ENCODE assay signal across 20 mouse cellular contexts in the genomic region with DNA sequence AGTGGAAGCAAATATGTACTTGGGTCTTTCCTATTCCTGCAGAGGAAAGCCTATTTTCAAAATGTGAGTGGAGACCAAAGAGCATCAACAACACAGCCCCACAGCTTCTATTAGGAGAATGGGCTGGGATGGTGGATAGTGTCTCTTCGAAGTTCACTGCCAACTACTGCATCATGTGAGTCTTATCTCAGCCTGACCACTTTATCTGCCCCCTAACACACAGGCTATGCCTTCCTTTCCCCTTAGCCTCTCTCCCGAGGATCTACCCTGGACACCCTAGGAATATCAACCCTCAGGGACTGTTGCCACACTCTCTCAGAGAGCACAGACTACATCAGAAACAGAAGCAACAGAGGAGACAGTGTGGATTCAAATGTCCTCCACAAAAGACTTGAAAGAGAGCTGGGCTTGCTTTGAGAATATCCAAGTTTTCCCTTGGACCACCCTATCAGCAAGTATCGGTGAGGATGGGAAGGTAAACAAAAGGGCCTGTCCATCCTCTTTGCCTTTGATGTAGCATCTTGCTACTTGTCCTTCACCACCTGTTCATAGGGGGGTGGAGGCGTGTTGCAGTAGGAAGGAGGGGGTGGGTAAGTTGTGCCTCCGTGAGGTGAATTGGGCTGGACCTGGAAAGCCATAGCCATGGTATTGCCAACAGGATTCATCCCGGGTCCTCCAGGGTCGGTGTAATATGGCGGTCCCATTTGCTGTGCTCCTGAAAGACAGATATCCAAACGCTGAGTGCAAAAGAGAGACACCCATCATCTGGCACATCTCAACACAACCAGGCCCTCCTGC. TPM values are rescaled to one million over a fixed set of nuclear protein-coding genes. Genes with fewer than 3 reads are reported as not detected.
A peak's percentile ranks its signal among the peaks of the same experiment; 100 is the strongest.
DNase-seq lines count a peak whose midpoint lies in the region; ATAC-seq and TF ChIP-seq lines count a peak whose summit lies in the region.
"Had no signal": no experiment of that assay in that cellular context is flagged by ENCODE, and none has a peak within 500 bp of the region (broad histone marks: within the 10 kb centered on the region; RNA-seq: fewer than 3 reads in every experiment).

No protein-coding gene starts in this region.

- WGBS in liver, embryonic 11.5 days: 78% methylated on average over 9 of the region's 9 CpGs
- WGBS in liver, postnatal 0 days (ENCODE audit: insufficient replicate concordance): 82% methylated on average over 9 of the region's 9 CpGs
- WGBS in forebrain, embryonic 15.5 days: 95% methylated on average over 9 of the region's 9 CpGs

- peak overlapping the region; percentile 0; the same call in 1 of the 2 replicates for H3K4me2 ChIP-seq in liver, embryonic 11.5 days
- peak overlapping the region; percentile 27; the same call in 1 of the 2 replicates for H3K4me2 ChIP-seq in liver, postnatal 0 days (ENCODE audit: low read depth, low read length)
- H3K4me2 ChIP-seq in forebrain, embryonic 15.5 days (replicated peaks): no peak overlapping the region
- H3K4me2 ChIP-seq: neural tube, embryonic 15.5 days had no signal

- DNase-seq in liver, embryonic 11.5 days (ENCODE audit: low spot score): no peak
- DNase-seq in liver, postnatal 0 days: no peak
- DNase-seq in gastrocnemius, postnatal 4 days (ENCODE audit: low spot score in 2 of 2): no peak
- no peak for DNase-seq in lung, adult 18-20 months
- DNase-seq: adrenal gland, adult 8-10 months; cerebellum, adult 2 months; cerebellum, postnatal 36 days; forebrain, postnatal 0 days; gastrocnemius, postnatal 25 days; kidney, adult 11 months; kidney, postnatal 10 days; lung, adult 2 months; lung, postnatal 14 days had no signal

- peak; percentile 86 for TF ChIP-seq EP300 in liver, postnatal 0 days (IDR thresholded peaks at IDR 0.05; ENCODE audit: low read depth)

- H3K27ac ChIP-seq in liver, embryonic 11.5 days (ENCODE audit: low read depth, low read length): peak overlapping the region; percentile 39; the same call in 1 of the 2 replicates
- H3K27ac ChIP-seq in liver, postnatal 0 days (ENCODE audit: low read depth): no peak overlapping the region
- no peak overlapping the region for H3K27ac ChIP-seq in forebrain, embryonic 15.5 days (replicated peaks)
- H3K27ac ChIP-seq: forebrain, embryonic 10.5 days; neural tube, embryonic 15.5 days had no signal

- 0 out of 2 replicates have a peak overlapping the region, but pooled peaks have one; percentile 22 for H3K9ac ChIP-seq in liver, embryonic 11.5 days (ENCODE audit: low read depth, low read length)
- H3K9ac ChIP-seq in liver, postnatal 0 days (replicated peaks): no peak overlapping the region
- H3K9ac ChIP-seq in forebrain, embryonic 15.5 days (replicated peaks): no peak overlapping the region
- H3K9ac ChIP-seq: forebrain, postnatal 0 days; neural tube, embryonic 15.5 days had no signal

- no peaks in the 10 kb centered on the region for H3K27me3 ChIP-seq in megakaryocyte, embryonic 14.5 days (replicated peaks)
- H3K27me3 ChIP-seq in liver, embryonic 11.5 days (replicated peaks; ENCODE audit: control insufficient read depth, insufficient read depth, low read length): no peaks in the 10 kb centered on the region
- no peaks in the 10 kb centered on the region for H3K27me3 ChIP-seq in liver, postnatal 0 days (ENCODE audit: insufficient read depth, low read length)
- no peaks in the 10 kb centered on the region for H3K27me3 ChIP-seq in forebrain, embryonic 15.5 days
- H3K27me3 ChIP-seq: neural tube, embryonic 15.5 days had no signal

- peaks cover 71% of the 10 kb centered on the region for H3K4me1 ChIP-seq in megakaryocyte, embryonic 14.5 days
- H3K4me1 ChIP-seq in liver, embryonic 11.5 days (replicated peaks; ENCODE audit: control insufficient read depth, insufficient read depth, low read length): peaks cover 10% of the 10 kb centered on the region
- H3K4me1 ChIP-seq in liver, postnatal 0 days (ENCODE audit: insufficient read depth): peaks cover 7% of the 10 kb centered on the region; the same call in 1 of the 2 replicates
- H3K4me1 ChIP-seq in forebrain, embryonic 15.5 days: no peaks in the 10 kb centered on the region
- H3K4me1 ChIP-seq: forebrain, embryonic 10.5 days; neural tube, embryonic 15.5 days had no signal

- H3K4me3 ChIP-seq in megakaryocyte, embryonic 14.5 days (replicated peaks): peak overlapping the region; percentile 38
- no peak overlapping the region for H3K4me3 ChIP-seq in liver, embryonic 11.5 days (ENCODE audit: low read depth, low read length)
- H3K4me3 ChIP-seq in liver, postnatal 0 days (ENCODE audit: low read depth, low read length): no peak overlapping the region
- no peak overlapping the region for H3K4me3 ChIP-seq in forebrain, embryonic 15.5 days
- H3K4me3 ChIP-seq: forebrain, embryonic 10.5 days; neural tube, embryonic 15.5 days had no signal

- TF ChIP-seq CTCF in liver, postnatal 0 days (IDR thresholded peaks at IDR 0.05; ENCODE audit: low read depth): no peak

- peaks cover 87% of the 10 kb centered on the region for H3K36me3 ChIP-seq in megakaryocyte, embryonic 14.5 days (replicated peaks; ENCODE audit: low read length)
- 0 out of 2 replicates have a peak, but pooled peaks cover 3% of the 10 kb centered on the region for H3K36me3 ChIP-seq in liver, embryonic 11.5 days (ENCODE audit: control insufficient read depth, insufficient read depth, low read length)
- H3K36me3 ChIP-seq in liver, postnatal 0 days (replicated peaks; ENCODE audit: insufficient read depth, low read length): no peaks in the 10 kb centered on the region; the same call in 1 of the 2 replicates
- H3K36me3 ChIP-seq in forebrain, embryonic 15.5 days: peaks cover 22% of the 10 kb centered on the region

- no peak for ATAC-seq in megakaryocyte, adult 5-6 weeks (ENCODE audit: poor library complexity, severe bottlenecking)
- peak; percentile 84 for ATAC-seq in erythroblast, adult 5-6 weeks (replicated peaks; ENCODE audit: low FRiP score, poor library complexity, severe bottlenecking)
- ATAC-seq in liver, embryonic 11.5 days (replicated peaks; ENCODE audit: low FRiP score): peak; percentile 93
- peak; percentile 75 for ATAC-seq in liver, postnatal 0 days
- ATAC-seq in forebrain, embryonic 15.5 days (replicated peaks): no peak
- ATAC-seq: activated CD4-positive, CD25-positive, alpha-beta regulatory T cell, adult 4 months; forebrain, postnatal 0 days had no signal

- no peaks in the 10 kb centered on the region for H3K9me3 ChIP-seq in megakaryocyte, embryonic 14.5 days
- no peaks in the 10 kb centered on the region for H3K9me3 ChIP-seq in liver, embryonic 11.5 days (ENCODE audit: control insufficient read depth, low read length)
- H3K9me3 ChIP-seq in liver, postnatal 0 days (ENCODE audit: low read length): no peaks in the 10 kb centered on the region
- H3K9me3 ChIP-seq in forebrain, embryonic 15.5 days: no peaks in the 10 kb centered on the region
- H3K9me3 ChIP-seq: forebrain, embryonic 10.5 days; neural tube, embryonic 15.5 days had no signal

RNA-seq across cellular contexts. Expression of gene Lancl2, which starts 51.8 kb away (rescaled TPM):
- polyA plus RNA-seq in megakaryocyte, embryonic 14.5 days (2012; ENCODE audit: insufficient read depth, low replicate concordance): 6.7 and 7.6 TPM in 2 replicates
- total RNA-seq in megakaryocyte, adult 5-6 weeks (2015): 26.0 and 29.7 TPM in 2 replicates
- 26.3 and 28.7 TPM in 2 replicates for total RNA-seq in megakaryocyte, adult 5-6 weeks (2017)
- 13.1 and 21.7 TPM in 2 replicates for total RNA-seq in erythroblast, adult 5-6 weeks (2015; ENCODE audit: low replicate concordance)
- total RNA-seq in erythroblast, adult 5-6 weeks (2017; ENCODE audit: low replicate concordance): 26.2 and 45.4 TPM in 2 replicates
- 21.5 and 25.9 TPM in 2 replicates for polyA plus RNA-seq in liver, embryonic 11.5 days (2014; fragmentation: Nextera tagmentation; extraction: Ambion mirVana)
- polyA plus RNA-seq in liver, postnatal 0 days (2015; fragmentation: Nextera tagmentation; extraction: Ambion mirVana): 6.4 and 8.0 TPM in 2 replicates
- 80.7 and 86.1 TPM in 2 replicates for polyA plus RNA-seq in forebrain, embryonic 15.5 days (2015; fragmentation: Nextera tagmentation; extraction: Ambion mirVana)
- 10 to 100 TPM; 19.8 to 20.3 TPM for total RNA-seq in gastrocnemius, postnatal 4 days (2021)

Comparison
In these comparisons a context has a peak if more than half of its experiments do, and no peak if none do; other contexts are left out.
1. ATAC-seq: peak in erythroblast, adult 5-6 weeks (single experiment), liver, embryonic 11.5 days (single experiment) and liver, postnatal 0 days (single experiment); none in megakaryocyte, adult 5-6 weeks (single experiment) and forebrain, embryonic 15.5 days (single experiment).